Mouse (Mus musculus) bone marrow macrophage, adult 2 months (primary cell): Measurements from ENCODE around the gene Zfp366.

Source experiments
- CTCF ChIP-seq: IDR thresholded peaks from 2 replicates; pipeline ENCODE4 v1.5.1; 2012; ENCODE audit warnings: low read depth, mild to moderate bottlenecking, low read length, moderate library complexity
- POLR2A ChIP-seq: IDR thresholded peaks from 2 replicates; pipeline ENCODE4 v1.6.1; 2012; ENCODE audit warnings: mild to moderate bottlenecking, low read depth, low read length, borderline replicate concordance

DNA sequence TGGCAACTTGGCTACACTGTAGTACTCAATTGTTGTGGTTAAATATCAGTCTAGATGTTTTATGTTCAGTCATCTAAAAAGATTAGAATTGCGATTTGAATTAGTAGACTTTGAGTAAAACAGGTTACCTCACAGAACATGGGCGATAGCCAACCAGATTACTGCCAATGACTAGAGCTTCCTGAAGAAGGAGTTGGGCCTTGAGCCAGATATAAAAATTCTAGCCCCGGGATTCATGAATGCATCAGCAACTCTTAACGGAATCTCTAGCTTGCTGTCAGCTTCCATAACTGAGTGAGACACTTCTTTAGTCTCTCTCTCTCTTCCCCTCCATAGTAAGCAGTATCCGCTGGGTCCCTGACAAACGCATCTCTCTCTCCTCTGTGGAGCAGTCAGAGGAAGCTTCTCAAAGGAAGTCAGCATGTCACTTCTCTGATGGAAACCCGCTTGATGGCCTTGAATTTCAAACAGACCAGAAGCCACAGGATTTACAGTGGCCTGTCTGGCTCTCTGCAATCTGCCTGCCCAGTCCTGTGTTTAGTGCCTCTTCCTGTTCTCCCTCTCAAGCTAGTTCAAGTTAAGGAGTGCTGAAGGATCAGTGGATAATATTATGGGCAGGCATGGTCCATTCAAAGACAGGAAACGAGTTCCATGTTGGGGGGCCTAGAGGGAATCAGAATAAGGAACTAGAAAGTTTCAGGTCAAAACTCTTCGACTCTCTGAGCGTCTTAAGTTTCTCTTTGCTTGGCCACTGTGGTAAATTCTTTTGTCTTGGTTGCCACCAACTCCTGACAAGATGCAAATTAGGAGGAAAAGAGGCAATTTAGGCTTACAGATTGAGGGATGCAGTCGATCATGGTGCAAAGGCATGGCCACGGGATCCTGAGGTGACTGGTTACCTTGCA lies 46.0 kb upstream of the Zfp366 start:
- TF ChIP-seq POLR2A (no peak), CTCF (no peak)
